ENCODE assay signal across 23 mouse cellular contexts in genomic region chr1:158770756-158771155, GRCm38 (mm10).
DNase-seq lines count a peak whose midpoint lies in the region; ATAC-seq and TF ChIP-seq lines count a peak whose summit lies in the region.
"Had no signal": no experiment of that assay in that cellular context is flagged by ENCODE, and none has a peak within 500 bp of the region (broad histone marks: within the 10 kb centered on the region; RNA-seq: fewer than 3 reads in every experiment).

No protein-coding gene starts in this region.

- no peaks in the 10 kb centered on the region for H3K27me3 ChIP-seq in stomach, embryonic 16.5 days (ENCODE audit: control insufficient read depth, insufficient read depth, low read length)
- H3K27me3 ChIP-seq in stomach, postnatal 0 days (ENCODE audit: control insufficient read depth, insufficient read depth, low read length), result no peaks in the 10 kb centered on the region
- H3K27me3 ChIP-seq in embryonic facial prominence, embryonic 10.5 days (replicated peaks; ENCODE audit: low read depth, poor library complexity, severe bottlenecking), result no peaks in the 10 kb centered on the region
- H3K27me3 ChIP-seq: CH12.LX; forebrain, embryonic 13.5 days; heart, embryonic 13.5 days; hindbrain, embryonic 12.5 days; hindbrain, embryonic 15.5 days had no signal

- no peak overlapping the region for H3K4me3 ChIP-seq in stomach, embryonic 16.5 days (replicated peaks; ENCODE audit: low read length)
- H3K4me3 ChIP-seq in stomach, postnatal 0 days (ENCODE audit: low read depth, low read length), result no peak overlapping the region
- H3K4me3 ChIP-seq in embryonic facial prominence, embryonic 10.5 days, result no peak overlapping the region
- H3K4me3 ChIP-seq: forebrain, embryonic 10.5 days; forebrain, embryonic 13.5 days; heart, adult 2 months; heart, embryonic 10.5 days; heart, embryonic 13.5 days; hindbrain, embryonic 12.5 days; hindbrain, embryonic 15.5 days had no signal

- H3K9me3 ChIP-seq in stomach, embryonic 16.5 days (replicated peaks; ENCODE audit: control insufficient read depth, low read length), result no peaks in the 10 kb centered on the region
- H3K9me3 ChIP-seq in stomach, postnatal 0 days (ENCODE audit: control insufficient read depth, low read length), result no peaks in the 10 kb centered on the region
- H3K9me3 ChIP-seq in embryonic facial prominence, embryonic 10.5 days, result no peaks in the 10 kb centered on the region
- H3K9me3 ChIP-seq: forebrain, embryonic 10.5 days; forebrain, embryonic 13.5 days; heart, embryonic 10.5 days; heart, embryonic 13.5 days; hindbrain, embryonic 12.5 days; hindbrain, embryonic 15.5 days had no signal

- no peak overlapping the region for H3K4me2 ChIP-seq in stomach, embryonic 16.5 days (ENCODE audit: low read depth, low read length)
- H3K4me2 ChIP-seq in stomach, postnatal 0 days (replicated peaks; ENCODE audit: low read depth), result no peak overlapping the region
- H3K4me2 ChIP-seq: forebrain, embryonic 13.5 days; heart, embryonic 13.5 days; hindbrain, embryonic 12.5 days; hindbrain, embryonic 15.5 days had no signal

- DNase-seq in cerebellum, postnatal 4 days (ENCODE audit: low spot score in 2 of 2), result no peak
- DNase-seq in stomach, postnatal 0 days (ENCODE audit: low spot score), result no peak
- DNase-seq in cerebellum, adult 9-11 months, result peak; percentile 24
- no peak for DNase-seq in embryonic facial prominence, embryonic 10.5 days (ENCODE audit: low spot score)
- no peak for DNase-seq in heart, postnatal 10 days
- DNase-seq: adrenal gland, postnatal 14 days; B cell, adult 2 months; embryo, embryonic 11 days; gastrocnemius, postnatal 10 days; gastrocnemius, postnatal 36 days; heart, adult 2 months; kidney, adult 11 months had no signal

- 76% methylated on average over 4 of the region's 4 CpGs for WGBS in stomach, embryonic 16.5 days
- 68% methylated on average over 4 of the region's 4 CpGs for WGBS in stomach, postnatal 0 days
- 93% methylated on average over 4 of the region's 4 CpGs for WGBS in embryonic facial prominence, embryonic 10.5 days

- H3K4me1 ChIP-seq in stomach, embryonic 16.5 days (ENCODE audit: control insufficient read depth, insufficient read depth, low read length), result no peaks in the 10 kb centered on the region
- no peaks in the 10 kb centered on the region for H3K4me1 ChIP-seq in stomach, postnatal 0 days (replicated peaks; ENCODE audit: control insufficient read depth, insufficient read depth)
- H3K4me1 ChIP-seq in embryonic facial prominence, embryonic 10.5 days, result no peaks in the 10 kb centered on the region
- H3K4me1 ChIP-seq: forebrain, embryonic 10.5 days; forebrain, embryonic 13.5 days; hindbrain, embryonic 12.5 days; hindbrain, embryonic 15.5 days had no signal

- ATAC-seq in cerebellum, adult (ENCODE audit: insufficient number of reproducible peaks, low FRiP score, low TSS enrichment), result 0 out of 2 replicates have a peak, but pooled peaks have one; percentile 36
- no peak for ATAC-seq in stomach, embryonic 16.5 days (ENCODE audit: insufficient read depth, low FRiP score)
- ATAC-seq in stomach, postnatal 0 days (ENCODE audit: low FRiP score, low TSS enrichment), result no peak
- ATAC-seq: forebrain, embryonic 13.5 days; forebrain, embryonic 16.5 days had no signal

- 0 out of 2 replicates have a peak overlapping the region, but pooled peaks have one; percentile 27 for H3K27ac ChIP-seq in stomach, embryonic 16.5 days (ENCODE audit: low read length)
- no peak overlapping the region for H3K27ac ChIP-seq in stomach, postnatal 0 days (replicated peaks)
- no peak overlapping the region for H3K27ac ChIP-seq in embryonic facial prominence, embryonic 10.5 days (replicated peaks)
- H3K27ac ChIP-seq: forebrain, embryonic 10.5 days; forebrain, embryonic 13.5 days; heart, adult 2 months; heart, embryonic 10.5 days; heart, embryonic 13.5 days; hindbrain, embryonic 12.5 days; hindbrain, embryonic 15.5 days had no signal

- intact Hi-C loops in heart, postnatal 10 days (cut with DNase I), result no loop called here

- TF ChIP-seq CTCF in stomach, postnatal 0 days (IDR thresholded peaks at IDR 0.05; ENCODE audit: low read depth), result no peak

- H3K9ac ChIP-seq in stomach, embryonic 16.5 days (ENCODE audit: low read length), result no peak overlapping the region
- no peak overlapping the region for H3K9ac ChIP-seq in stomach, postnatal 0 days (ENCODE audit: low read length)
- H3K9ac ChIP-seq: forebrain, embryonic 13.5 days; heart, embryonic 13.5 days; hindbrain, embryonic 12.5 days; hindbrain, embryonic 15.5 days had no signal

- no peak for TF ChIP-seq EP300 in stomach, postnatal 0 days (optimal IDR thresholded peaks at IDR 0.05)

- no peaks in the 10 kb centered on the region for H3K36me3 ChIP-seq in stomach, embryonic 16.5 days (ENCODE audit: control insufficient read depth, insufficient read depth, low read length)
- no peaks in the 10 kb centered on the region for H3K36me3 ChIP-seq in stomach, postnatal 0 days (ENCODE audit: control insufficient read depth, insufficient read depth, low read length)
- H3K36me3 ChIP-seq in embryonic facial prominence, embryonic 10.5 days (replicated peaks), result no peaks in the 10 kb centered on the region
- H3K36me3 ChIP-seq: forebrain, embryonic 10.5 days; G1E; heart, embryonic 10.5 days; heart, embryonic 13.5 days; hindbrain, embryonic 12.5 days; hindbrain, embryonic 15.5 days had no signal
